14 mouse cellular contexts compared by ENCODE assay signal in genomic region chr1:191293996-191294795, GRCm38 (mm10).
"Had no signal": no experiment of that assay in that cellular context is flagged by ENCODE, and none has a peak within 500 bp of the region (broad histone marks: within the 10 kb centered on the region; RNA-seq: fewer than 3 reads in every experiment).

No protein-coding gene starts in this region.

- H3K4me3 ChIP-seq: layer of hippocampus, adult 2 months; limb, embryonic 13.5 days; midbrain, embryonic 10.5 days had no signal

- H3K9ac ChIP-seq: limb, embryonic 13.5 days; liver, embryonic 14.5 days had no signal

- H3K4me2 ChIP-seq: limb, embryonic 13.5 days had no signal

- H3K27me3 ChIP-seq: limb, embryonic 13.5 days had no signal

- DNase-seq: kidney, adult 2 months; kidney, postnatal 10 days; kidney, postnatal 4 days; left cerebral cortex, postnatal 4 days; lung, adult 18-20 months; lung, postnatal 4 days; right cerebral cortex, postnatal 14 days; thymus, adult 18-20 months; thymus, postnatal 14 days had no signal

- H3K27ac ChIP-seq: layer of hippocampus, adult 2 months; limb, embryonic 13.5 days; liver, embryonic 14.5 days; midbrain, embryonic 10.5 days had no signal

- H3K4me1 ChIP-seq: midbrain, embryonic 10.5 days had no signal

- H3K9me3 ChIP-seq: limb, embryonic 13.5 days; midbrain, embryonic 10.5 days had no signal

- H3K36me3 ChIP-seq: limb, embryonic 13.5 days; midbrain, embryonic 10.5 days had no signal

- ATAC-seq: midbrain, embryonic 16.5 days had no signal
